Mouse (Mus musculus) heart, adult 2 months (tissue): ENCODE data around the gene Banf2. TPM values are rescaled to one million over a fixed set of nuclear protein-coding genes. Genes with fewer than 3 reads are reported as not detected.

Experiments used
- DNase-seq, 2 experiments: peaks; one replicate each; pipeline ENCODE4 v3.0.0; 2021
- H3K27ac ChIP-seq: fragments of 200-600 bp; 2 replicates; pipeline ENCODE4 v1.8.1; 2022
- H3K27me3 ChIP-seq: fragments of 200-500 bp; 2 replicates; pipeline ENCODE4 v1.6.1; 2012; ENCODE audit warnings: mild to moderate bottlenecking, low read length, inconsistent platforms, mixed read lengths; ENCODE audit not compliant: control insufficient read depth, insufficient read depth
- H3K36me3 ChIP-seq: fragments of 200-500 bp; 2 replicates; pipeline ENCODE4 v1.6.1; 2012; ENCODE audit warnings: low read length, inconsistent platforms; ENCODE audit not compliant: control insufficient read depth, insufficient read depth
- H3K4me1 ChIP-seq: fragments of 200-500 bp; 2 replicates; pipeline ENCODE4 v1.6.1; 2011; ENCODE audit warnings: low read length; ENCODE audit not compliant: control insufficient read depth, insufficient read depth
- H3K4me3 ChIP-seq: fragments of 200-600 bp; 2 replicates; pipeline ENCODE4 v1.8.1; 2022
- H3K79me2 ChIP-seq: fragments of 200-500 bp; replicated peaks from 2 replicates; pipeline ENCODE4 v1.6.1; 2012; ENCODE audit warnings: mild to moderate bottlenecking, inconsistent platforms, low read length, moderate library complexity, mixed read lengths; ENCODE audit not compliant: control insufficient read depth, insufficient read depth
- H3K9ac ChIP-seq: fragments of 200-500 bp; 2 replicates; pipeline ENCODE4 v1.6.1; 2012; ENCODE audit warnings: low read depth, mild to moderate bottlenecking, control low read depth, inconsistent platforms, low read length, mixed read lengths
- CTCF ChIP-seq: fragments of 200-600 bp; IDR thresholded peaks from 2 replicates; pipeline ENCODE4 v1.8.1; 2022; ENCODE audit warnings: antibody characterized with exemption, mild to moderate bottlenecking, moderate library complexity
- EP300 ChIP-seq: fragments of 200-500 bp; IDR thresholded peaks from 2 replicates; pipeline ENCODE4 v1.6.1; 2011; ENCODE audit warnings: low read depth, low read length, control low read depth; ENCODE audit not compliant: insufficient read depth
- POLR2A ChIP-seq: fragments of 200-500 bp; IDR thresholded peaks from 2 replicates; pipeline ENCODE4 v1.6.1; 2011; ENCODE audit warnings: mild to moderate bottlenecking, low read depth, low read length, control low read depth; ENCODE audit not compliant: insufficient read depth
- WGBS: fragments of 180-500 bp; shearing (Covaris S2); methylation state at CpG from one replicate; pipeline ENCODE4 v1.1.7; 2018; 5-methylcytosine and 5-hydroxymethylcytosine counted together
- intact Hi-C: fragments of 180-260 bp; cut with DNase I; formaldehyde crosslinking; loops from one replicate; pipeline ENCODE4 v1.15.1; 2025
- polyA plus RNA-seq: library from polyadenylated mRNA; depleted of rRNA; stranded (reverse); fragments of >200 nt; gene quantifications from 2 replicates; pipeline ENCODE4 v1.2.3, GENCODE M21; 2012; rRNA removed
- total RNA-seq, 2 experiments: library from RNA; stranded (reverse); gene quantifications; 2 replicates each; pipeline ENCODE4 v1.2.3; 2021

The Banf2 gene
- total and polyA plus RNA-seq, 3 experiments: not detected

GRCm38 (mm10) chr2:144108376-144108775 is 75.5 kb downstream of the Banf2 start:
- no peak for DNase-seq
- TF ChIP-seq EP300 (no peak), CTCF (no peak), POLR2A (no peak)
- Histone ChIP-seq H3K27me3 (no peaks in the 10 kb centered on the region), H3K4me1 (no peaks in the 10 kb centered on the region; the same call in none of the 2 replicates), H3K4me3 (no peak overlapping the region), H3K27ac (no peak overlapping the region), H3K79me2 (no peaks in the 10 kb centered on the region), H3K9ac (no peak overlapping the region), H3K36me3 (no peaks in the 10 kb centered on the region)
- 57% methylated on average over 3 of the region's 3 CpGs for WGBS
- intact Hi-C loops: no loop called here

DNA sequence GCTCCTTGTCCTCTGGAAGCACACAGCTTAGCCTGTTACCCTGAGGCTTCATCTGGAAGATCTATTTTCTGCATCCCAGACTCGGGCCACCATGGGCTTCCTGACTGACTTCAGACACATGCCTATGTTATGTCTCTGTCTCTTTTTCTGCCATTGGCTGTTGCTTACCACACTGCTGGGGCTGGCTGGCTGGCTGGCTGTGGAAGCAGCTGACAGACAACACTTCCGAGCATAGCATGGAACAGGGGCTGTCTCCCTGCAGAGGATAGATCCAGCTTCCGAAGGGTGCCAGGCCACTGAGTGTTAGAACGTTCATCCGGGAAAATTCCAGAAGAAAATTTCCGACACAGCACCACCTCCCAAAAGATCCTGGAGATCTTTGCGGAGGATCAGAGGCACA is 79.1 kb downstream of the Banf2 start:
- no peak for TF ChIP-seq POLR2A
- TF ChIP-seq EP300: no peak
- TF ChIP-seq CTCF: no peak
- Histone ChIP-seq H3K4me1 (no peaks in the 10 kb centered on the region; the same call in none of the 2 replicates), H3K9ac (no peak overlapping the region), H3K79me2 (no peaks in the 10 kb centered on the region), H3K27ac (no peak overlapping the region), H3K27me3 (no peaks in the 10 kb centered on the region), H3K36me3 (no peaks in the 10 kb centered on the region), H3K4me3 (no peak overlapping the region)
- DNase-seq: no peak
- intact Hi-C loops: no loop called here
- 53% methylated on average over 7 of the region's 7 CpGs for WGBS

GRCm38 (mm10) chr2:144112666-144113065 is 79.8 kb downstream of the Banf2 start:
- intact Hi-C loops: no loop called here
- no peak overlapping the region for H3K27ac ChIP-seq
- no peaks in the 10 kb centered on the region; the same call in 1 of the 2 replicates for H3K4me1 ChIP-seq
- 86% methylated on average over 5 of the region's 5 CpGs for WGBS
- no peak for DNase-seq
- H3K79me2 ChIP-seq: no peaks in the 10 kb centered on the region
- H3K36me3 ChIP-seq: no peaks in the 10 kb centered on the region
- no peak overlapping the region for H3K4me3 ChIP-seq
- no peaks in the 10 kb centered on the region for H3K27me3 ChIP-seq
- H3K9ac ChIP-seq: no peak overlapping the region
- TF ChIP-seq EP300: no peak
- no peak for TF ChIP-seq CTCF
- TF ChIP-seq POLR2A: no peak

DNA sequence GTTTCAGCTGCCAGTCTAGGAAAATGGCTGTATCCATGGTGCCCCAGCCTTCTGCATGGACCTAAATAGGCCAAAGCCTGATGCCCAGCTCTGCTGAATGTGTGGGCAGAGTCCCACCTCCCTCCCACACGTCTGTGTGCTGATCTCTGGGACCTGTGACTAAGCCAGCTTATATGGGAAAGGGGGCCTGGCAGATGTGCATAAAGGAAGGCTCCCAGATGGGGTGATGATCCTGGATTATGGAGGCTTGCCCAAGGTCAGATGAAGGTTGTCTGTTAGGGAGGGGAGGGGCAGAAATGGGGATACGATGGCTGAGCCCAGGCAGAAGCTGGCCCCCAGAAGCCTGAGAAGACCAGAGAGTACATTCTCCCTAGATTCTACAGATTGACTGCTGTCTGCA is 85.2 kb downstream of the Banf2 start:
- no peaks in the 10 kb centered on the region for H3K36me3 ChIP-seq
- 72% methylated on average over 2 of the region's 2 CpGs for WGBS
- no peak overlapping the region for H3K27ac ChIP-seq
- no peaks in the 10 kb centered on the region for H3K27me3 ChIP-seq
- TF ChIP-seq POLR2A: no peak
- no peak for TF ChIP-seq CTCF
- TF ChIP-seq EP300: no peak
- H3K79me2 ChIP-seq: no peaks in the 10 kb centered on the region
- DNase-seq: no peak
- H3K9ac ChIP-seq: no peak overlapping the region
- peaks cover 3% of the 10 kb centered on the region; the same call in 1 of the 2 replicates for H3K4me1 ChIP-seq
- intact Hi-C loops: no loop called here
- no peak overlapping the region for H3K4me3 ChIP-seq

DNA sequence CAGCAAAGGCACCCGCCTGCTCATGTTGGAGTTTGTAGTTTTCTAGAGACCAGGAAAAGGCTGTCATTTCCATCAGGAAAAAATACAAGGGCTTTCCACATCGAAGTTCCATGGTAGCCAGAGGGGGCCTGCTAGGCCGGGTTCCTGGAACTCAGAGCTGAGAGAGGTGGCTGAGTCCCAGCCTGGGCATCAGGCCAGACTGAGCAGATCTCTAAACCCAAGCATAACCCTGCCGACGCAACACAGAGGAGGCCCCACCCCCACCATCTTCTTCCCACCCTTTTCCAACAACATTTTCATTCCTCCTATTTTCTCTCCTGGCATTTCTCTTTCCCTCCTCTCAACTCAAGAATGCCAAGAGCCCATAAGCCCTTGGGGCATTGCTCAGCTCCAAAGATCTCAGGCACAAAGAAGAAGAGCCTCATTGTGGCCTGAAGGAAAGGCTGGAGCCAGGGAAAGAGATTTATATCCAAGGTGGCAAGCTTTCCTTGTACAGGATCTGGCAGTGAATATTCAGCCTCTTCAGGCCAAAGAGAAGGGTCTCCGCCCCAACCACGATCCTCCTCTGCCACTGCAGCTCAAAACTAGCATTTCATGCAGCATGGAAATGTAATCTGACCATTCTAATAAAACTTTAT is 87.4 kb downstream of the Banf2 start:
- Histone ChIP-seq H3K4me1 (peaks cover 5% of the 10 kb centered on the region), H3K27ac (peak overlapping the region; percentile 45), H3K36me3 (no peaks in the 10 kb centered on the region), H3K9ac (no peak overlapping the region), H3K79me2 (no peaks in the 10 kb centered on the region), H3K27me3 (no peaks in the 10 kb centered on the region), H3K4me3 (no peak overlapping the region)
- whole genome bisulfite sequencing: 36% methylated on average over 7 of the region's 7 CpGs
- no peak for TF ChIP-seq POLR2A
- TF ChIP-seq EP300: no peak
- peak; percentile 28; the same call in 1 of the 2 replicates for TF ChIP-seq CTCF
- intact Hi-C loops: loop anchor here (5.0 kb wide), 2 partner anchors 77 to 253 kb away; no protein-coding TSS in a partner anchor
- DNase-seq: peak; percentile 75 to 80

DNA sequence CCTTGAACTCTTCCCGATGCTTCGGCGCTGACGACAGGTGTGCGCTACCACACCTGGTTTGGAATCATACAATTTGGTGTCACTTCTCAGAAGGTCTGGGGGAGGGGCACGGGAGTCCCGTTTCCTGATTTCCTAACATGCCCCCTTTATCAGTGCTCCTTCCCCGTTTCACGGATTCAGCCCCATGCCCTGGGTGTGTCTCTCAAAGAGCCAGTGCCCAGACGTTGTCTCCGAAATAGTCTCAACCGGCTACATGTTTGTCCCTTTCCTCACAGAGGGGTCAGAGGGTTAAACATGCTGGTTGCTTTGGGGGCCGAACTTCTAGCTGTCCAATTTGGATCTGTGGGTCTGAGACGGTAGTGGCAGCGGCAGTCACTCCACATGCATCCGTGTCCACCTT is 89.2 kb downstream of the Banf2 start:
- intact Hi-C loops: loop anchor here (2.0 to 5.0 kb wide), 3 partner anchors 75 to 255 kb away; partner anchors contain the start of gene Rrbp1
- Histone ChIP-seq H3K4me3 (no peak overlapping the region), H3K27ac (no peak overlapping the region; the same call in 1 of the 2 replicates), H3K79me2 (no peaks in the 10 kb centered on the region), H3K9ac (no peak overlapping the region), H3K36me3 (no peaks in the 10 kb centered on the region), H3K4me1 (peaks cover 5% of the 10 kb centered on the region), H3K27me3 (no peaks in the 10 kb centered on the region)
- DNase-seq: no peak
- WGBS: 91% methylated on average over 16 of the region's 16 CpGs
- TF ChIP-seq CTCF: no peak
- TF ChIP-seq EP300: no peak
- no peak for TF ChIP-seq POLR2A

Other genes starting within 250 kb of the Banf2 start
- gene Bfsp1, start 169.9 kb upstream of the Banf2 start, total RNA-seq: under 1 TPM; 0.25 to 0.26 TPM
- gene Bfsp1, start 169.9 kb upstream of the Banf2 start, polyA plus RNA-seq: 0.27 and 0.32 TPM in 2 replicates
- gene Dstn, start 117.7 kb upstream of the Banf2 start, total RNA-seq: 100 to 1,000 TPM; 163 to 166 TPM
- 54.8 and 85.7 TPM in 2 replicates for gene Dstn, start 117.7 kb upstream of the Banf2 start, polyA plus RNA-seq
- gene Rrbp1, start 21.8 kb upstream of the Banf2 start, total RNA-seq: 100 to 1,000 TPM; 106 to 117 TPM
- gene Rrbp1, start 21.8 kb upstream of the Banf2 start, polyA plus RNA-seq: 47.2 and 65.1 TPM in 2 replicates
- 10 to 100 TPM; 16.4 to 17.5 TPM for gene Mgme1, start 237.6 kb downstream of the Banf2 start, total RNA-seq
- gene Mgme1, start 237.6 kb downstream of the Banf2 start, polyA plus RNA-seq: 7.3 and 11.9 TPM in 2 replicates
- gene Snx5, start 237.8 kb downstream of the Banf2 start, total RNA-seq: 10 to 100 TPM; 51.5 to 55.3 TPM
- gene Snx5, start 237.8 kb downstream of the Banf2 start, polyA plus RNA-seq: 22.2 and 39.7 TPM in 2 replicates